Mouse (Mus musculus): Measurements from ENCODE around the gene Gm49425. TPM values are rescaled to one million over a fixed set of nuclear protein-coding genes. Genes with fewer than 3 reads are reported as not detected.
"Not testable (repeated sequence)": the region's sequence is repeated elsewhere in the genome, so short reads cannot be mapped to it uniquely, and the experiment has no call there.

Gene Gm49425
- total RNA-seq (2014; fragmentation: Nextera tagmentation) (not detected in 2 replicates), total RNA-seq (2017) (not detected in 2 replicates)

GRCm38 (mm10) chr15:101517161-101517560 lies at the start of gene Gm49425:
Gene Gm49425, minus strand, starts transcription at chr15:101517261.
- not testable (repeated sequence) for ATAC-seq (replicated peaks; ENCODE audit: poor library complexity, severe bottlenecking)

- no peak for ATAC-seq (replicated peaks; ENCODE audit: poor library complexity, severe bottlenecking)
These were observed 45.8 kb upstream of the Gm49425 start, which contains the start of gene Krt90 for GRCm38 (mm10) chr15:101562850-101563249. Gene Krt90, minus strand, starts transcription at chr15:101562950.

GRCm38 (mm10) chr15:101558034-101558646 lies 41.1 kb upstream of the Gm49425 start:
- ATAC-seq (replicated peaks; ENCODE audit: poor library complexity, severe bottlenecking): no peak

- peak; percentile 66 for ATAC-seq (replicated peaks; ENCODE audit: poor library complexity, severe bottlenecking)
These were observed 36.1 kb upstream of the Gm49425 start for GRCm38 (mm10) chr15:101553169-101553568.

- ATAC-seq (replicated peaks; ENCODE audit: poor library complexity, severe bottlenecking): no peak
These were observed 35.1 kb upstream of the Gm49425 start for GRCm38 (mm10) chr15:101552188-101552587.

- no peak for ATAC-seq (replicated peaks; ENCODE audit: poor library complexity, severe bottlenecking)
These were observed 33.5 kb upstream of the Gm49425 start, which contains the start of gene Krt82 for GRCm38 (mm10) chr15:101550567-101550966. Gene Krt82, minus strand, starts transcription at chr15:101550667.

GRCm38 (mm10) chr15:101544478-101544877 lies 27.4 kb upstream of the Gm49425 start:
- ATAC-seq (replicated peaks; ENCODE audit: poor library complexity, severe bottlenecking): no peak

GRCm38 (mm10) chr15:101542543-101542942 lies 25.5 kb upstream of the Gm49425 start:
- ATAC-seq (replicated peaks; ENCODE audit: poor library complexity, severe bottlenecking): no peak

GRCm38 (mm10) chr15:101538580-101538900 lies 21.5 kb upstream of the Gm49425 start:
- ATAC-seq (replicated peaks; ENCODE audit: poor library complexity, severe bottlenecking): no peak

- no peak for ATAC-seq (replicated peaks; ENCODE audit: poor library complexity, severe bottlenecking)
These were observed 21.0 kb upstream of the Gm49425 start for GRCm38 (mm10) chr15:101537864-101538579.

- ATAC-seq (replicated peaks; ENCODE audit: poor library complexity, severe bottlenecking): no peak
These were observed 19.2 kb upstream of the Gm49425 start for GRCm38 (mm10) chr15:101536054-101536850.

GRCm38 (mm10) chr15:101532720-101533119 lies 15.7 kb upstream of the Gm49425 start, which contains the start of gene Krt84:
Gene Krt84, minus strand, starts transcription at chr15:101532820.
- no peak for ATAC-seq (replicated peaks; ENCODE audit: poor library complexity, severe bottlenecking)

GRCm38 (mm10) chr15:101522556-101523232 lies 5.6 kb upstream of the Gm49425 start:
- no peak for ATAC-seq (replicated peaks; ENCODE audit: poor library complexity, severe bottlenecking)

- no peak; the same call in 1 of the 2 replicates for ATAC-seq (replicated peaks; ENCODE audit: poor library complexity, severe bottlenecking)
These were observed 2.7 kb upstream of the Gm49425 start for GRCm38 (mm10) chr15:101519792-101520191.

- ATAC-seq (replicated peaks; ENCODE audit: poor library complexity, severe bottlenecking): no peak
These were observed 8.8 kb downstream of the Gm49425 start for GRCm38 (mm10) chr15:101508247-101508646.

- no peak for ATAC-seq (replicated peaks; ENCODE audit: poor library complexity, severe bottlenecking)
These were observed 9.9 kb downstream of the Gm49425 start for GRCm38 (mm10) chr15:101506896-101507758.

- no peak; the same call in 1 of the 2 replicates for ATAC-seq (replicated peaks; ENCODE audit: poor library complexity, severe bottlenecking)
These were observed 19.9 kb downstream of the Gm49425 start for GRCm38 (mm10) chr15:101497181-101497580.

GRCm38 (mm10) chr15:101495266-101495665 lies 21.8 kb downstream of the Gm49425 start:
- no peak for ATAC-seq (replicated peaks; ENCODE audit: poor library complexity, severe bottlenecking)

- no peak for ATAC-seq (replicated peaks; ENCODE audit: poor library complexity, severe bottlenecking)
These were observed 22.9 kb downstream of the Gm49425 start for GRCm38 (mm10) chr15:101494203-101494602.
